Mouse (Mus musculus): ENCODE measurements around the gene Anapc2. TPM values are rescaled to one million over a fixed set of nuclear protein-coding genes. Genes with fewer than 3 reads are reported as not detected.

Gene Anapc2
- polyA plus RNA-seq, 1 experiment = 89.4 TPM

DNA sequence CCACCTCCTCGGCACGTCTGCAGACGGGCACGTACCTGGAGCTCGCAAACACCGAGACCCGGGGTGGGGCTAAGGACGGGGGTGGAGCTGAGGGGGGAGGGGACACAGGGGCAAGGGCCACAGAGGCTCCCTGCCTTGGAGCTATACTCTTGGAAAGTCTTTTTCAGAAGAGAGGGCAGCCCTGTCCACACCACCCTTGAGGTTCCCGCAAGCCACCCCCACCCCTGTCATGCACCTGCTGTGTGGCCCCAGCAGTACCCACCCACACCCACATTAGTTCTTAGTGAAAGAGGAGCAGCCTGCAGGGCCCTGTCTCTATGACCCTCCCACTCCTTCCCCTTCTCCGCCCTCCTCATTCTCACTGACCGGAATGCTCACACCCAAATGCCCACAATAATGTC is 39.2 kb downstream of the Anapc2 start:
- no peaks in the 10 kb centered on the region for H3K36me3 ChIP-seq (ENCODE audit: control insufficient read depth, insufficient read depth)
- H3K4me3 ChIP-seq (ENCODE audit: insufficient read depth, poor library complexity, severe bottlenecking) = no peak overlapping the region
- H3K79me3 ChIP-seq (ENCODE audit: low read depth) = no peaks in the 10 kb centered on the region
- H3K27me3 ChIP-seq (ENCODE audit: control insufficient read depth, insufficient read depth, insufficient read length) = peaks cover 60% of the 10 kb centered on the region
- H3ac ChIP-seq (ENCODE audit: control insufficient read depth, insufficient read length, low read depth) = no peak overlapping the region
- H3K79me2 ChIP-seq (ENCODE audit: control insufficient read depth, insufficient read depth) = no peaks in the 10 kb centered on the region
- no peak for TF ChIP-seq MYOG (IDR thresholded peaks at IDR 0.05; ENCODE audit: control insufficient read depth, extremely low read depth, insufficient read length)
- no peak for TF ChIP-seq CEBPB (IDR thresholded peaks at IDR 0.05; ENCODE audit: low read depth)
- TF ChIP-seq CTCF (IDR thresholded peaks at IDR 0.05; ENCODE audit: control insufficient read depth, insufficient read depth, insufficient read length) = no peak

DNA sequence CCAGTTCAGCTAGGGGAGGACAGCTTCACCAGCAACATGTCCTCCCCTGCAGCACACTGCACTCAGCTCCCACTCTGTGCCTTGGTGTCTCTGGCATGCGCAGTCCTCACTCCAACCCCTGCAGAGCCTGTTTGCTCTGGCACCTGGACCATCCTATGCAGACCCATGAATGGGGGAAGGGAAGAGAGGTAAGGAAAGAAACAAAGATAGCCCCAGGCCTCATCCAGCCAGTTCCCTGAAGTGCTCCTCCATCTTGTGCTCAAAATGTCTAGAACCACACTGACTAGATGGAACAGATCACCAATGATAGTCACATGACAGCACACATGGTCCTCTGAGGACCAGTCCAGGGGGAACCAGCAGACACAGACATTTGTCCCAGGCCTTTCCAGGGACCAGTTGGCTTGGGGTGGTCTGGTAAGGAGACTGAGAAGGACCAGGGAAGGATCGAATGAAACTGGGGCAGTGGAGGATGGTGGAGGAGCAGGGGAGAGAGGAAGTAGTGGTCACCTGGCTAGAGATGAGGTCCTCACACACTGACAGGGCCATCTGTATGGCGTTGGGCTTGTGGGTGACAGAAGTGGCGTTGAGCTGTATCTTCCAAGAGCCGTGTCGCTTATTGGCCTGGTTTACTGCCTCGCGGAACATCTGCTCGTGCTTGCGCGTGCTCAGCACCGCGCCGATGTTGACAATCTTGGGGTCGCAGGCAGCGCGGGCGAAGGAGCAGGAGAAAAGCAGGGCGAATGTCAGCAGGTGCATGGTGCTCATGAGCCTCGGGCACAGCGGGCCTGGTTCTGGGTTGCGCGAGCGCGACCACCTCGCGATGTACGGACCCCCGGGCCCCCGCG is 46.1 kb downstream of the Anapc2 start:
- Histone ChIP-seq H3K79me2 (ENCODE audit: control insufficient read depth, insufficient read depth) (no peaks in the 10 kb centered on the region), H3K79me3 (ENCODE audit: low read depth) (no peaks in the 10 kb centered on the region), H3K27me3 (ENCODE audit: control insufficient read depth, insufficient read depth, insufficient read length) (peaks cover 52% of the 10 kb centered on the region), H3K4me3 (ENCODE audit: insufficient read depth, poor library complexity, severe bottlenecking) (no peak overlapping the region), H3ac (ENCODE audit: control insufficient read depth, insufficient read length, low read depth) (no peak overlapping the region), H3K36me3 (ENCODE audit: control insufficient read depth, insufficient read depth) (no peaks in the 10 kb centered on the region)
- no peak for TF ChIP-seq MAX (IDR thresholded peaks at IDR 0.05)
- TF ChIP-seq USF1 (IDR thresholded peaks at IDR 0.05; ENCODE audit: low read depth) = no peak
- TF ChIP-seq FOSL1 (IDR thresholded peaks at IDR 0.05; ENCODE audit: insufficient read depth, low read length, poor library complexity, severe bottlenecking) = no peak
- TF ChIP-seq MYOG (IDR thresholded peaks at IDR 0.05; ENCODE audit: control insufficient read depth, extremely low read depth, insufficient read length) = no peak
- no peak for TF ChIP-seq MYOD1 (IDR thresholded peaks at IDR 0.05; ENCODE audit: control insufficient read depth, insufficient read length, low read depth)
- no peak for TF ChIP-seq CTCF (IDR thresholded peaks at IDR 0.05; ENCODE audit: control insufficient read depth, insufficient read depth, insufficient read length)
- TF ChIP-seq CEBPB (IDR thresholded peaks at IDR 0.05; ENCODE audit: low read depth) = no peak

DNA sequence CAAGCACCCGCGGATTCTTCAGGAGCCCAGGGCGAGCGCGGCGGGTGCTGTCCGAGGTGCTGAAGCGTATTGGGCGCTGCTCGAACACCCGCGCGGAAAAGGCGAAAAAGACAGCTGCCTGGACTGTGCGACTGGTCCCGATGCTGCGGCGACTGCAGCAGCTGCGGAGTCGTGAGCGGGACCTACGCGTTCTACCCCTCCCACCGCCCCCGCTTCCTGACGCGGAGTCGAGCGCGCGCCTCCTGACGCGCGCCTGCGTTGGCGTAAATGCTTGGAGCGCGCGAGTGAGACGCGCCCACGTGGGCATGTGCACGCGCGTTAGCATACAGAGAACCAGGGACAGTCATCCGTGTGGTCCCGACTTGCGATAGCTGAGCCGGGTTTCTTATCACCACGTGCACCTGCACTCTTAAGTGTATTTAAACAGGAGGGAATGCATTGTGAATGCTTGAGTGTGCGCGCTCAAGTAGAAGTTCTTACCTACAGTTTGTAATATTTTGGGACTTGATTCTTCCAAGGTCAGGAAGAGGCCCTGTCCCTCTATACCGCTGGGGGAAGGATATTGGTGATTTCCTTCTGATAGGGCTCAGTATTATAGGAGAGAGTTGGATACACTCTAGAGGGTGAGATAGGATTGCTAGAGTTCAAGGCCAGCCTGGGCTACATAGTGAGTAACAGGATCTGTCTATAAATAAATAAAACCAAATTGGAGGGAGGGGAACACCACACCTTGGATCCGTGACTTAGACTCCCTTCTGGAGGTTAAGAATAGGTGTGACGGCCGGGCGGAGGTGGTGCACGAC is 46.9 kb downstream of the Anapc2 start, which contains the start of gene Grin1:
Gene Grin1, minus strand, starts transcription at position 217 of the 803 bp plus-strand sequence.
- TF ChIP-seq CTCF (IDR thresholded peaks at IDR 0.05; ENCODE audit: control insufficient read depth, insufficient read depth, insufficient read length) = no peak
- TF ChIP-seq MYOG (IDR thresholded peaks at IDR 0.05; ENCODE audit: control insufficient read depth, extremely low read depth, insufficient read length) = no peak
- no peak for TF ChIP-seq FOSL1 (IDR thresholded peaks at IDR 0.05; ENCODE audit: insufficient read depth, low read length, poor library complexity, severe bottlenecking)
- TF ChIP-seq MYOD1 (IDR thresholded peaks at IDR 0.05; ENCODE audit: control insufficient read depth, insufficient read length, low read depth) = no peak
- no peak for TF ChIP-seq CEBPB (IDR thresholded peaks at IDR 0.05; ENCODE audit: low read depth)
- TF ChIP-seq MAX (IDR thresholded peaks at IDR 0.05) = no peak
- no peak for TF ChIP-seq USF1 (IDR thresholded peaks at IDR 0.05; ENCODE audit: low read depth)
- H3K27me3 ChIP-seq (ENCODE audit: control insufficient read depth, insufficient read depth, insufficient read length) = peaks cover 47% of the 10 kb centered on the region

DNA sequence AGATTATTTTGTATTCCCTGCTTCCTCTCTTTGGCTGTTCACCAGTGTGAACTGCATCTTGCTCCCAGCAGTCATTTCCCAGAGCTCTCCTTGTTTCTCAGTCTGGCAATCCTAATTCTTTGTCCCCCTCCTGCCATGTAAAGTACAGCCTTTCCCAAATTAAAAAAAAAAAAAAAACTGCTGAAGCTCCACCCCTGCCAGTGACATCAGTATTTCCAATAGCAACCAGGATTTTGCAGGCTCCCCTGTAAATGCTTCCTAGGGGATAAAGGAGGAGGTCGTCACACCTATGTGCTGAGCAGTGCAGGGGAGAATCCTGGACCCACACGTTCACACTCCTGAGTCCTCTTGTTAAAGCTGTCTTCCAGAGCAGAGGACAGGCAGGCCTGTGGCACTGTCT is 47.8 kb downstream of the Anapc2 start:
- no peak overlapping the region for H3ac ChIP-seq (ENCODE audit: control insufficient read depth, insufficient read length, low read depth)
- no peak overlapping the region for H3K4me3 ChIP-seq (ENCODE audit: insufficient read depth, poor library complexity, severe bottlenecking)
- peaks cover 47% of the 10 kb centered on the region for H3K27me3 ChIP-seq (ENCODE audit: control insufficient read depth, insufficient read depth, insufficient read length)
- no peaks in the 10 kb centered on the region for H3K79me3 ChIP-seq (ENCODE audit: low read depth)
- no peaks in the 10 kb centered on the region for H3K79me2 ChIP-seq (ENCODE audit: control insufficient read depth, insufficient read depth)
- TF ChIP-seq FOSL1 (IDR thresholded peaks at IDR 0.05; ENCODE audit: insufficient read depth, low read length, poor library complexity, severe bottlenecking) (no peak), USF1 (IDR thresholded peaks at IDR 0.05; ENCODE audit: low read depth) (no peak), MYOG (IDR thresholded peaks at IDR 0.05; ENCODE audit: control insufficient read depth, extremely low read depth, insufficient read length) (no peak), CEBPB (IDR thresholded peaks at IDR 0.05; ENCODE audit: low read depth) (no peak), MYOD1 (IDR thresholded peaks at IDR 0.05; ENCODE audit: control insufficient read depth, insufficient read length, low read depth) (no peak), MAX (IDR thresholded peaks at IDR 0.05) (no peak), CTCF (IDR thresholded peaks at IDR 0.05; ENCODE audit: control insufficient read depth, insufficient read depth, insufficient read length) (no peak)
- H3K36me3 ChIP-seq (ENCODE audit: control insufficient read depth, insufficient read depth) = no peaks in the 10 kb centered on the region

More for the DNA sequence above, 46.9 kb downstream of the Anapc2 start, which contains the start of gene Grin1:
- Histone ChIP-seq H3K36me3 (ENCODE audit: control insufficient read depth, insufficient read depth) (no peaks in the 10 kb centered on the region), H3K79me2 (ENCODE audit: control insufficient read depth, insufficient read depth) (no peaks in the 10 kb centered on the region), H3K79me3 (ENCODE audit: low read depth) (no peaks in the 10 kb centered on the region), H3K4me3 (ENCODE audit: insufficient read depth, poor library complexity, severe bottlenecking) (no peak within 1 kb of the TSS), H3ac (ENCODE audit: control insufficient read depth, insufficient read length, low read depth) (no peak within 1 kb of the TSS)

DNA sequence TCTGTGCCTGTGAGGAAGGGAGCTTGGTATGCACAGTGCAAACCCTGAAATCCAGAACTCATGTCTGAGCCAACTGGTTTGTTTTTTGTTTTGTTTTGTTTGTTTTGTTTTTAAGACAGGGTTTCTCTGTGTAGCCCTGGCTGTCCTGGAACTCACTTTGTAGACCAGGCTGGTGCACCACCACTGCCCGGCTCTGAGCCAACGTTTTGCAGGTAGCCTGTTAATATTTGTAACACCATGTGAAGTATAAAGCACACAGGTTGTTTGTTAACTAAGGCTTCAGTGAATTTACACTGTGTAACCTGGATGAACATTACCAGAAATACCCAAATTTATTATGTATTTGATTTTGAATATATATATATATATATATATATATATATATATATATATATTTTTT is 53.8 kb downstream of the Anapc2 start:
- Histone ChIP-seq H3K79me3 (ENCODE audit: low read depth) (no peaks in the 10 kb centered on the region), H3K4me3 (ENCODE audit: insufficient read depth, poor library complexity, severe bottlenecking) (no peak overlapping the region), H3K27me3 (ENCODE audit: control insufficient read depth, insufficient read depth, insufficient read length) (peaks cover 19% of the 10 kb centered on the region), H3K36me3 (ENCODE audit: control insufficient read depth, insufficient read depth) (no peaks in the 10 kb centered on the region), H3ac (ENCODE audit: control insufficient read depth, insufficient read length, low read depth) (no peak overlapping the region), H3K79me2 (ENCODE audit: control insufficient read depth, insufficient read depth) (no peaks in the 10 kb centered on the region)
- TF ChIP-seq FOSL1 (IDR thresholded peaks at IDR 0.05; ENCODE audit: insufficient read depth, low read length, poor library complexity, severe bottlenecking) (no peak), CEBPB (IDR thresholded peaks at IDR 0.05; ENCODE audit: low read depth) (no peak), CTCF (IDR thresholded peaks at IDR 0.05; ENCODE audit: control insufficient read depth, insufficient read depth, insufficient read length) (no peak), MYOD1 (IDR thresholded peaks at IDR 0.05; ENCODE audit: control insufficient read depth, insufficient read length, low read depth) (no peak), MAX (IDR thresholded peaks at IDR 0.05) (no peak), USF1 (IDR thresholded peaks at IDR 0.05; ENCODE audit: low read depth) (no peak), MYOG (IDR thresholded peaks at IDR 0.05; ENCODE audit: control insufficient read depth, extremely low read depth, insufficient read length) (no peak)
